Mouse (Mus musculus): ENCODE measurements around the gene Ablim1. TPM values are rescaled to one million over a fixed set of nuclear protein-coding genes. Genes with fewer than 3 reads are reported as not detected.

Ablim1 gene
- polyA plus RNA-seq, 1 experiment from 2014 or later = 46.9 TPM

DNA sequence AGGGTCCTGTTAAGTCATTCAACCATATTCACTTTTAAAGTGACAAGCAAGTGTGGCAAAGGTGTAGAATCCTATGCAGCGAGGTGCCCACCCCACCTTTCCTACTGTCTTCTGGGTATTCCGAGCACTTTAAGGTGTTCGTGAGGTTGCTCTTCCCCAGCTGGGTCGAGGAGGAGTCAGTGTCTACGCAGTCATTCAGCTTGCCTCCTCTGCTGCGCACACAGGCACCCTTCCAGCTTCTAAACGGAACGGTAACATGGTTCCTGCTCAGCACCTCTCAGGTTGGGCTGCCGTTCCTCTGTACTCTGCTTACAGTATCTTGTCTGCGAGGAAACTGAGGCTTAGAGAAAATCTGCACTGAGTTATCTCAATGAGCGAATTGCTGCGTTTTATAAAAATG is 40.4 kb downstream of the Ablim1 start:
- H3K36me3 ChIP-seq (ENCODE audit: control insufficient read depth, insufficient read depth, low read length) = no peaks in the 10 kb centered on the region
- H3K9ac ChIP-seq (ENCODE audit: low read length) = no peak overlapping the region
- H3K27me3 ChIP-seq (ENCODE audit: control insufficient read depth, insufficient read depth, low read length) = no peaks in the 10 kb centered on the region
- H3K27ac ChIP-seq (replicated peaks in 1 of 2; ENCODE audit: control insufficient read depth in 1 of 2, insufficient read depth in 1 of 2, low read depth in 2 of 2, low read length in 2 of 2) = peak overlapping the region in 1 of 2 experiments; percentile 79; a peak in 1 of 4 replicates
- H3K4me2 ChIP-seq (ENCODE audit: low read length) = peak overlapping the region; percentile 53
- no peaks in the 10 kb centered on the region for H3K9me3 ChIP-seq (ENCODE audit: control insufficient read depth, low read length)
- no peak for ATAC-seq (ENCODE audit: insufficient number of reproducible peaks, insufficient read depth, low FRiP score, low read depth)
- H3K4me3 ChIP-seq (ENCODE audit: control insufficient read depth in 1 of 2, insufficient read depth in 1 of 2, low read depth in 1 of 2, low read length in 2 of 2) = peak overlapping the region in 1 of 2 experiments; percentile 7; a peak in 2 of 4 replicates
- peaks cover 35 to 65% of the 10 kb centered on the region in 2 experiments for H3K4me1 ChIP-seq (ENCODE audit: control insufficient read depth in 2 of 2, insufficient read depth in 2 of 2, low read length in 2 of 2)
- WGBS = 51% methylated on average over 12 of the region's 12 CpGs

DNA sequence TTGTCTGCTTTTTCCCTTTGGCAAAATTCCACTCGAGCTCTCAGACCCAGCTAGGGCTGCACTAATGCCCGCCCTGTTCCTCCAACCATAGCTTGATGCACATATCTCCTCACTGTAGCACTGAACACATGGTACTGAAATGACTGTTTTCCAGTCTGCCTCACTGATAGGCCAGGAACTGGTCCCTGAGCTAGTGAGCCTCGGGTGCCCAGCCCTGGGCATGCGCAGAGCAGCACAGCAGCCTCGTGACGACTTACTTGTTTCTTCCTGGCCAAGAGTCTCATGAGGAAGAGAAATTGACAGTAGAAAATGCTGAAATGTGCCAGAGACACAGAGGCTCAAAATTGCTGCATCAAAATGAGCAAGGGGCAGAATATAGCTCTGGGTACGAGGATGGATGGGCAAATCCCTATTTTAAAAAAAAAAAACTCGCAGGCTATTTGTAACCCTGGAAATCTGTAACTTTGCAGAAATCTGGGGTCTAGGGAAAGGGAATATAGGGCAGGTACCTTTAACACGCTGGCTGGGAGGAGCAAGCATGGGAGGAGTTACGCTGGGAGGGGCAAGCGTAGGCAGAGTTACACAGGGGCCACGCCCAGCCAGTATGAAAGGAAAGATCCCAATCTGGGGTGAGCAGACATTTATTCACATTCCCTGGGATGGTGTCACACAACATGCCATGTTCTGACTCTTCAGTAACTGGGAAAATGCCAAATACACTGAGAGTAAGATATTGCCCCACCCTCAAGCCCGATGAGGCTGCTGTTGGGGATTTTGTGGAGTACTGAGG is 41.7 kb downstream of the Ablim1 start:
- Histone ChIP-seq H3K9me3 (ENCODE audit: control insufficient read depth, low read length) (no peaks in the 10 kb centered on the region), H3K27me3 (ENCODE audit: control insufficient read depth, insufficient read depth, low read length) (no peaks in the 10 kb centered on the region), H3K9ac (ENCODE audit: low read length) (0 out of 2 replicates have a peak overlapping the region, but pooled peaks have one; percentile 3), H3K4me3 (ENCODE audit: control insufficient read depth in 1 of 2, insufficient read depth in 1 of 2, low read depth in 1 of 2, low read length in 2 of 2) (no peak overlapping the region), H3K4me2 (ENCODE audit: low read length) (peak overlapping the region; percentile 21), H3K36me3 (ENCODE audit: control insufficient read depth, insufficient read depth, low read length) (no peaks in the 10 kb centered on the region), H3K4me1 (ENCODE audit: control insufficient read depth in 2 of 2, insufficient read depth in 2 of 2, low read length in 2 of 2) (peaks cover 35 to 68% of the 10 kb centered on the region in 2 experiments), H3K27ac (replicated peaks in 1 of 2; ENCODE audit: control insufficient read depth in 1 of 2, insufficient read depth in 1 of 2, low read depth in 2 of 2, low read length in 2 of 2) (peak overlapping the region; percentile 79 to 84)
- WGBS = 40% methylated on average over 13 of the region's 13 CpGs
- peak; percentile 49; the same call in 1 of the 2 replicates for ATAC-seq (ENCODE audit: insufficient number of reproducible peaks, insufficient read depth, low FRiP score, low read depth)

DNA sequence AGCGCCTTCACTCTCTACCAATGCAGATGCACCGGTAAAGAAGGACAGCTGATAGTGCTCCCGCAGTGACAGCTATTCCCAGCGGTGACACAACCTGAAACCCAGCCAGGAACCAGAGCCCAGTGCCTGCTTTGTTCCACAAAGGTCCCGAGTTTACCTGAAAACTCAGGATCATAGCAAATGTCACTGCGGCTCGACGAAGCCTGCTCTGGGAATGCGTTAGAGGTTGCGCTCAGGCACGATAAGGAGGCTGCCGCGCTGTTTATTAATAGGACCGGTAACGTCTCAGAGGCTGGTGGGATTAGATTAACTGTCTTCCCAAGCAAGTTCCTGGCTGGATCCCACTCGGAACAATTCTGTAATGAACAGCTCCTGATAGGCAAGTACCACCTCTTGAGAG is 43.0 kb downstream of the Ablim1 start:
- Histone ChIP-seq H3K36me3 (ENCODE audit: control insufficient read depth, insufficient read depth, low read length) (no peaks in the 10 kb centered on the region), H3K27ac (replicated peaks in 1 of 2; ENCODE audit: control insufficient read depth in 1 of 2, insufficient read depth in 1 of 2, low read depth in 2 of 2, low read length in 2 of 2) (peak overlapping the region; percentile 79 to 84), H3K4me3 (ENCODE audit: control insufficient read depth in 1 of 2, insufficient read depth in 1 of 2, low read depth in 1 of 2, low read length in 2 of 2) (peak overlapping the region in 1 of 2 experiments; percentile 10; a peak in 3 of 4 replicates), H3K27me3 (ENCODE audit: control insufficient read depth, insufficient read depth, low read length) (no peaks in the 10 kb centered on the region), H3K9me3 (ENCODE audit: control insufficient read depth, low read length) (no peaks in the 10 kb centered on the region), H3K4me1 (ENCODE audit: control insufficient read depth in 2 of 2, insufficient read depth in 2 of 2, low read length in 2 of 2) (peaks cover 37 to 68% of the 10 kb centered on the region in 2 experiments), H3K9ac (ENCODE audit: low read length) (peak overlapping the region; percentile 3), H3K4me2 (ENCODE audit: low read length) (peak overlapping the region; percentile 51)
- WGBS = 24% methylated on average over 16 of the region's 16 CpGs
- no peak for ATAC-seq (ENCODE audit: insufficient number of reproducible peaks, insufficient read depth, low FRiP score, low read depth)

DNA sequence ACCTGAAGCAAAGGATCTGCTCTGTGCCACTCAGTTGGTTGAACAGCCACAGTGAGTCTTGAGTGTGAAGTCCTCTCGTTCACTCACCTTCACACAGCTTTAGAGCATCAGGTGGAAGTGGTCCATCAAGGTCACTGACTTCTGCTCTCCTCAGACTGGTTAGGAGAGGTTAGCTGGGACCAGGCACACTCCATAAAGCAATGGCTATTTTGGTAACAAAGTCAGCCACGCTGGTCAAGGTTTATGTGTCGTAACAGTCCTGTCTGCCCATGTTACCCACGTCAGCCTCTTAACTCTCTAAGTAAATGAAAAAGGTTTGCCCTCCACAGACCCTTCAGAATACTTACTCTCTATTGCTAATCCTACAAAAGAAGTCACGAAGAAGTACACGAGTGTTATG is 44.0 kb downstream of the Ablim1 start:
- no peak overlapping the region for H3K4me2 ChIP-seq (ENCODE audit: low read length)
- H3K4me1 ChIP-seq (ENCODE audit: control insufficient read depth in 2 of 2, insufficient read depth in 2 of 2, low read length in 2 of 2) = peaks cover 37 to 67% of the 10 kb centered on the region in 2 experiments
- WGBS = 71% methylated on average over 6 of the region's 6 CpGs
- no peak overlapping the region for H3K4me3 ChIP-seq (ENCODE audit: control insufficient read depth in 1 of 2, insufficient read depth in 1 of 2, low read depth in 1 of 2, low read length in 2 of 2)
- H3K27ac ChIP-seq (replicated peaks in 1 of 2; ENCODE audit: control insufficient read depth in 1 of 2, insufficient read depth in 1 of 2, low read depth in 2 of 2, low read length in 2 of 2) = peak overlapping the region in 1 of 2 experiments; percentile 60; a peak in 2 of 4 replicates
- no peak overlapping the region for H3K9ac ChIP-seq (ENCODE audit: low read length)
- no peaks in the 10 kb centered on the region for H3K9me3 ChIP-seq (ENCODE audit: control insufficient read depth, low read length)
- no peaks in the 10 kb centered on the region for H3K27me3 ChIP-seq (ENCODE audit: control insufficient read depth, insufficient read depth, low read length)
- ATAC-seq (ENCODE audit: insufficient number of reproducible peaks, insufficient read depth, low FRiP score, low read depth) = no peak
- no peaks in the 10 kb centered on the region for H3K36me3 ChIP-seq (ENCODE audit: control insufficient read depth, insufficient read depth, low read length)

DNA sequence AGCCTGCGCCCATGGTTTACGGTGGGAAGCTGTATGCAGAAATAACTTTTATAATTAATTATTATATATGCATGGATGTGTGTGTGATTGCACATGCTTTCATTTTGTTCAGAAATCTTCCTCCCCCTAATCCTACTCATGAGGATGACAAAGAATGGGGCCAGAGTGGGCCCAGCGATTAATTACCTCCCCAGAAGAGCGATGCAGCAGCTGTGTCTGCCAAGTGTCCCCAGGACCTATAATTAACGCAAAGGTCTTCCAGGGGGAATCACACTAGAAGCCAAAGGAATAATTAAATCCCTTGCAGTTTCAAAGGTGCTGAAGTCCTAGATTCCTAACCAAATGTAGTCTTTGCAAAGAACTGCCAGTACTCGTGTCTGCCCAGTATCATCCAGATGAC is 44.9 kb downstream of the Ablim1 start:
- Histone ChIP-seq H3K4me1 (ENCODE audit: control insufficient read depth in 2 of 2, insufficient read depth in 2 of 2, low read length in 2 of 2) (peaks cover 33 to 59% of the 10 kb centered on the region in 2 experiments), H3K9me3 (ENCODE audit: control insufficient read depth, low read length) (no peaks in the 10 kb centered on the region), H3K4me2 (ENCODE audit: low read length) (0 out of 2 replicates have a peak overlapping the region, but pooled peaks have one; percentile 18), H3K9ac (ENCODE audit: low read length) (no peak overlapping the region), H3K27me3 (ENCODE audit: control insufficient read depth, insufficient read depth, low read length) (no peaks in the 10 kb centered on the region), H3K36me3 (ENCODE audit: control insufficient read depth, insufficient read depth, low read length) (no peaks in the 10 kb centered on the region), H3K27ac (replicated peaks in 1 of 2; ENCODE audit: control insufficient read depth in 1 of 2, insufficient read depth in 1 of 2, low read depth in 2 of 2, low read length in 2 of 2) (peak overlapping the region; percentile 44 to 60; a peak in 3 of 4 replicates), H3K4me3 (ENCODE audit: control insufficient read depth in 1 of 2, insufficient read depth in 1 of 2, low read depth in 1 of 2, low read length in 2 of 2) (no peak overlapping the region)
- WGBS = 47% methylated on average over 6 of the region's 6 CpGs
- no peak for ATAC-seq (ENCODE audit: insufficient number of reproducible peaks, insufficient read depth, low FRiP score, low read depth)

DNA sequence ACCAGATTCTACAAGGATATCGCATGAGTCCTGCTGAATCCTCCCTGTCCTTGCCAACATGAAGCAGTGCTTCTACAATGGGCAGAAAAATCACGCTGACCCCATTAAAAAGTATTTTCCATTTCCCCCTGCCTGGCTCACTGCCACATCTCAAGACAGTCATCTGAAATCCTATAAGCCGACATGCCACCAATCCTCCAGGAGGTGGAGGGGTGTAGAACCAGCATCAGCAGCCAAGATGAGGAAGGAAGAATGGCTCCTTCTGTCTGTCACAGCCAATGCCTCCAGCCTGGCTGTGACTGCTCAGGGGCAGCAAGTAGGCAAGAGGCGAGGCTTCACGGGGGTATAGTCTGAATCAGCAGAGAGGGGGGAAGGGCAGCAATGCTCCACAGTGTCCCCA is 47.2 kb downstream of the Ablim1 start:
- Histone ChIP-seq H3K9ac (ENCODE audit: low read length) (no peak overlapping the region), H3K4me3 (ENCODE audit: control insufficient read depth in 1 of 2, insufficient read depth in 1 of 2, low read depth in 1 of 2, low read length in 2 of 2) (no peak overlapping the region), H3K4me2 (ENCODE audit: low read length) (no peak overlapping the region), H3K27me3 (ENCODE audit: control insufficient read depth, insufficient read depth, low read length) (no peaks in the 10 kb centered on the region), H3K36me3 (ENCODE audit: control insufficient read depth, insufficient read depth, low read length) (no peaks in the 10 kb centered on the region), H3K4me1 (ENCODE audit: control insufficient read depth in 2 of 2, insufficient read depth in 2 of 2, low read length in 2 of 2) (peaks cover 24 to 50% of the 10 kb centered on the region in 2 experiments), H3K27ac (replicated peaks in 1 of 2; ENCODE audit: control insufficient read depth in 1 of 2, insufficient read depth in 1 of 2, low read depth in 2 of 2, low read length in 2 of 2) (no peak overlapping the region), H3K9me3 (ENCODE audit: control insufficient read depth, low read length) (no peaks in the 10 kb centered on the region)
- no peak for ATAC-seq (ENCODE audit: insufficient number of reproducible peaks, insufficient read depth, low FRiP score, low read depth)
- 64% methylated on average over 5 of the region's 5 CpGs for WGBS

DNA sequence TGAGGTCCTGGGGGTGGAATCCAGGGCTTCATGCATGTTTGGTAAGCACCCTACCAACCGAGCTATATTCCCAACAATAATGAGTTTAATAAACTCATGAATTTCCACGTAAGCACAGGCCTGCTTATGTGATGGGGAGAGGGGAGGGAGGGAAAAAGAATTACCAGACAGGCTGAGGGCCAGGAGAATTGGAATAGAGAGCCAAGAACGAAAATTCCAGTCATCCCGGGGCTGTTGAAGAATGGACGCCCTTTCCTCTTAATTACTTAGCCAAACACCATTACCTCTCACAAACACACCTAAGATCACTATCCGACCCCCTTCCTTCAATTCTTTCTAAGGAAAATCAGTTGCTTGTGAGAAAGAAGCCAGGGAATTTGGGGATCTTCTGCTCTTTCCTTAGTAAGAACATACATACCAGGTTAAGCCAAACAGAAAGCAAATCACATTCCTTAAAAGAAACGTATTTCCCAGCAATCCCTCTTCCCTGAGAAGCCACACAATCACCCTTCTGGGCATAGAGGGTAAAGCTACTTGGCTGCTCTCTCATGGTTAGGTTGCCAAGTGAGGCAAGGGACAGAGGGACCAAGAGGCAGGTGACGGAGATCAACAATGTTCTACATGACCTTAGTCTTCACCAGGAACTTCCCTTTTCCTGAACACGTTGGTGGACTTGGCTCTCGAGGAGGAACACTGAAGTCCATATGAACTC is 48.2 kb downstream of the Ablim1 start:
- Histone ChIP-seq H3K4me1 (ENCODE audit: control insufficient read depth in 2 of 2, insufficient read depth in 2 of 2, low read length in 2 of 2) (peaks cover 15 to 40% of the 10 kb centered on the region in 2 experiments), H3K9ac (ENCODE audit: low read length) (no peak overlapping the region), H3K4me2 (ENCODE audit: low read length) (no peak overlapping the region), H3K36me3 (ENCODE audit: control insufficient read depth, insufficient read depth, low read length) (no peaks in the 10 kb centered on the region), H3K4me3 (ENCODE audit: control insufficient read depth in 1 of 2, insufficient read depth in 1 of 2, low read depth in 1 of 2, low read length in 2 of 2) (no peak overlapping the region), H3K27ac (replicated peaks in 1 of 2; ENCODE audit: control insufficient read depth in 1 of 2, insufficient read depth in 1 of 2, low read depth in 2 of 2, low read length in 2 of 2) (no peak overlapping the region), H3K9me3 (ENCODE audit: control insufficient read depth, low read length) (no peaks in the 10 kb centered on the region), H3K27me3 (ENCODE audit: control insufficient read depth, insufficient read depth, low read length) (no peaks in the 10 kb centered on the region)
- WGBS = 86% methylated on average over 10 of the region's 10 CpGs
- ATAC-seq (ENCODE audit: insufficient number of reproducible peaks, insufficient read depth, low FRiP score, low read depth) = no peak
